Mouse (Mus musculus): ENCODE results near the gene Srpx. TPM values are rescaled to one million over a fixed set of nuclear protein-coding genes. Genes with fewer than 3 reads are reported as not detected.

Srpx gene
- polyA plus RNA-seq, 1 experiment from 2014 or later = 8.9 TPM

DNA sequence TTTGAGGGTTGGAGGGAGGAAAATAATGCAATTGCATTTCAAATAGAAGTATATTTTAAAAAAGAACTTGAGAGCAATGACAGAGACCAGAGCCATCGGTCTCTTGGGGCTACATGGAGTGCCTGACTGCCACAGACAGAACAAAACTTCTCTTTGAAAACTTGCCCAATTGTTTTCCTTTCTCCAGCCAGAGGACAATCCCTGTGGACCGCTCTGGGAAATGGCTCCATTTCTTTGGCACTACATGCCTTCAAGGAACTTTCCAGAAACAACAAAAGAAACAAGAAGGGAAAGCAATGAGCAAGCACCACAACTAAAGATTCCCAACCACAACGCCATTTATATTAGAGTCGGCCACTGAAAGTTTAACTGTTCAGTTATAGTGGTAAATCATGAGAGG, 55.3 kb downstream of the Srpx start:
- H3K9ac ChIP-seq (ENCODE audit: low read length) = no peak overlapping the region
- WGBS = 83% methylated on average over 4 of the region's 4 CpGs

DNA sequence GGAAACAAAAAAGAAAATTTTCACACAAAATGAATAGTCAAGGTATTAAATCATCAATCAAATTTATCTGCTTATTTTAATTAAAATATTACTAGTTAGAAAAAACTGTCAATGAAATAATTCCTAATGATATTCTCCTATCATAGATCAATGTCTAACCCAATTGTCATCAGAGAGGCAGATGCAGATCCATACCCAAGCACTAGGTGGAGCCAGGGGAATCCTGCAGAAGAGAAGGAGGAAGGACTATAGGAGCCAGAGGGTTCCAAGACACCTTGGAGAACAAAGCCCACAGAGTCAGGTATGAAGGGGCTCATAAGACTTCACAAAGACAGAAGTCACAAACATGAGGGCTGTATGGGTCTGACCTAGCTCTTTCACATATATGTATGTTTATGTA, 82.8 kb downstream of the Srpx start:
- Histone ChIP-seq H3K9ac (ENCODE audit: low read length) (no peak overlapping the region), H3K27me3 (ENCODE audit: control insufficient read depth, insufficient read depth, low read length) (no peaks in the 10 kb centered on the region), H3K27ac (replicated peaks in 1 of 2; ENCODE audit: control insufficient read depth in 1 of 2, insufficient read depth in 1 of 2, low read depth in 2 of 2, low read length in 2 of 2) (no peak overlapping the region), H3K9me3 (ENCODE audit: control insufficient read depth, low read length) (no peaks in the 10 kb centered on the region), H3K4me3 (ENCODE audit: control insufficient read depth in 1 of 2, insufficient read depth in 1 of 2, low read depth in 1 of 2, low read length in 2 of 2) (no peak overlapping the region), H3K4me1 (ENCODE audit: control insufficient read depth in 2 of 2, insufficient read depth in 2 of 2, low read length in 2 of 2) (no peaks in the 10 kb centered on the region), H3K4me2 (ENCODE audit: low read length) (no peak overlapping the region), H3K36me3 (ENCODE audit: control insufficient read depth, insufficient read depth, low read length) (no peaks in the 10 kb centered on the region)
- no peak for ATAC-seq (ENCODE audit: insufficient number of reproducible peaks, insufficient read depth, low FRiP score, low read depth)

More for the DNA sequence above, 55.3 kb downstream of the Srpx start:
- Histone ChIP-seq H3K9me3 (ENCODE audit: control insufficient read depth, low read length) (no peaks in the 10 kb centered on the region), H3K36me3 (ENCODE audit: control insufficient read depth, insufficient read depth, low read length) (no peaks in the 10 kb centered on the region), H3K4me2 (ENCODE audit: low read length) (no peak overlapping the region), H3K27me3 (ENCODE audit: control insufficient read depth, insufficient read depth, low read length) (no peaks in the 10 kb centered on the region), H3K4me1 (ENCODE audit: control insufficient read depth in 2 of 2, insufficient read depth in 2 of 2, low read length in 2 of 2) (no peaks in the 10 kb centered on the region), H3K27ac (replicated peaks in 1 of 2; ENCODE audit: control insufficient read depth in 1 of 2, insufficient read depth in 1 of 2, low read depth in 2 of 2, low read length in 2 of 2) (no peak overlapping the region), H3K4me3 (ENCODE audit: control insufficient read depth in 1 of 2, insufficient read depth in 1 of 2, low read depth in 1 of 2, low read length in 2 of 2) (no peak overlapping the region)
- ATAC-seq (ENCODE audit: insufficient number of reproducible peaks, insufficient read depth, low FRiP score, low read depth) = no peak

DNA sequence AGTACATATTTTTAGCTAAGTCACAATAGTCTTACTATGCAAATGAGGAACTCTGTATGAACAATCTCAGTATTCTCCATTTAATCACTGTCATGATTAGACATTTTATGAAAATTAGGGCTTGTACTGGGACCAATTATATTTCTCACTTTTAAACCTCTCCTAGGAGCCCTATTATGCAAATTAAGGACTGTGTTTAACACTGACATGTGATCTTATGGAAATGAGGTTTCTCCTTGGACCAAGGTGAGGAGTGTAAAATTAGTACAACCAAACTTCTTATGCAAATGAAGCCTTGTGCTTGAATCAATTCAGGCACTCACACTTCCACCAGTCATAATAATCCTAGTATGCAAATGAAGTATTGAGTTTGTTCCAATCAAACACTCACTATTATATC, 107.3 kb downstream of the Srpx start:
- Histone ChIP-seq H3K4me3 (ENCODE audit: control insufficient read depth in 1 of 2, insufficient read depth in 1 of 2, low read depth in 1 of 2, low read length in 2 of 2) (no peak overlapping the region), H3K27ac (replicated peaks in 1 of 2; ENCODE audit: control insufficient read depth in 1 of 2, insufficient read depth in 1 of 2, low read depth in 2 of 2, low read length in 2 of 2) (no peak overlapping the region), H3K27me3 (ENCODE audit: control insufficient read depth, insufficient read depth, low read length) (no peaks in the 10 kb centered on the region), H3K4me2 (ENCODE audit: low read length) (no peak overlapping the region), H3K4me1 (ENCODE audit: control insufficient read depth in 2 of 2, insufficient read depth in 2 of 2, low read length in 2 of 2) (no peaks in the 10 kb centered on the region), H3K9me3 (ENCODE audit: control insufficient read depth, low read length) (no peaks in the 10 kb centered on the region), H3K36me3 (ENCODE audit: control insufficient read depth, insufficient read depth, low read length) (no peaks in the 10 kb centered on the region), H3K9ac (ENCODE audit: low read length) (no peak overlapping the region)
- ATAC-seq (ENCODE audit: insufficient number of reproducible peaks, insufficient read depth, low FRiP score, low read depth) = no peak

DNA sequence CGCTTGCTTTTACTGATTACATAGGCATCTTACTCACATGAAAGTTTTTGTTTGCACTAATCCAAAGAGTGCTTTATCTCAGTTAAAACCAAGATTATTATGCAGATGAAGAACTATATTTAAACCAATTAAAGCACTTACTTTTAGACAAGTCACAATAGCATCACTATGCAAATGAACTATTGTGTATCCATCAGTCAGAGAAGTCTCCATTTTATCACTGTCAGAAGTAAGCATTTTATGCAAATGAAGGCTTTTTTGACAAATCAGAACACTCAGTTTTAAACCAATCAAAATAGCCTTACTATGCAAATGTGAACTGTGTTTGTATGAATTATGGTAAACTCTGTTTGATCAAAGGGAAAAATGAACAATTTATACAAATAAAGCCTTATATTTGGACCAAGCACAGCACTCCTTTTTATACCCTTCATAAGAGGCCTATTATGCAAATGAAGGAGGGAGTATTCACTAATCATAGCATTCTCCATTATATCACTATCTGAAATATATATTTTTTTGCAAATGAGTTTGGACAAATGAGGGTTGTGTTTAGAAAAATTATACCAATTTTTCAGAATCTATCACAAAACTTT, 109.7 kb downstream of the Srpx start:
- H3K4me1 ChIP-seq (ENCODE audit: control insufficient read depth in 2 of 2, insufficient read depth in 2 of 2, low read length in 2 of 2) = no peaks in the 10 kb centered on the region
- no peak overlapping the region for H3K9ac ChIP-seq (ENCODE audit: low read length)
- H3K9me3 ChIP-seq (ENCODE audit: control insufficient read depth, low read length) = no peaks in the 10 kb centered on the region
- ATAC-seq (ENCODE audit: insufficient number of reproducible peaks, insufficient read depth, low FRiP score, low read depth) = no peak
- H3K27ac ChIP-seq (replicated peaks in 1 of 2; ENCODE audit: control insufficient read depth in 1 of 2, insufficient read depth in 1 of 2, low read depth in 2 of 2, low read length in 2 of 2) = no peak overlapping the region
- no peaks in the 10 kb centered on the region for H3K36me3 ChIP-seq (ENCODE audit: control insufficient read depth, insufficient read depth, low read length)
- no peaks in the 10 kb centered on the region for H3K27me3 ChIP-seq (ENCODE audit: control insufficient read depth, insufficient read depth, low read length)
- no peak overlapping the region for H3K4me2 ChIP-seq (ENCODE audit: low read length)
- 82% methylated on average over 1 of the region's 1 CpGs for WGBS
- no peak overlapping the region for H3K4me3 ChIP-seq (ENCODE audit: control insufficient read depth in 1 of 2, insufficient read depth in 1 of 2, low read depth in 1 of 2, low read length in 2 of 2)

DNA sequence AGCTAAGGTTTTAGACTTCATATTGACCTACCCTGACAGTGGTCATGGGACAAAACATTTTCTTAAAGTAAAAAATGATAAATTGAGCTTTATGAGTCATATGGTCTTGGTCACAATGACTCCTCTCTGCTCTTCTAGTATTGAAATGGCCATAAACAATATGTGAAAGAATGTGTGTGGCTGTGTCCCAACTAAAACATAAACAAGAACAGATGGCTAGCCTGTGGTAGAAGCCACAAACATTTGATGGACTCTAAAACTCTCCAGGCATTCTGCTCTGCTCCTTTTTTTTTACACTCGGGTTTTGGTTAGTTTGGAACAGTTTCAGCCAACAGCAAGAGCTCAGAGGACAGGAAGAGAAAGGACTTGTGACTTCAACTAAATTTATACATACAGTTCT, 111.6 kb downstream of the Srpx start:
- Histone ChIP-seq H3K4me2 (ENCODE audit: low read length) (no peak overlapping the region), H3K4me3 (ENCODE audit: control insufficient read depth in 1 of 2, insufficient read depth in 1 of 2, low read depth in 1 of 2, low read length in 2 of 2) (no peak overlapping the region), H3K9me3 (ENCODE audit: control insufficient read depth, low read length) (no peaks in the 10 kb centered on the region), H3K27ac (replicated peaks in 1 of 2; ENCODE audit: control insufficient read depth in 1 of 2, insufficient read depth in 1 of 2, low read depth in 2 of 2, low read length in 2 of 2) (no peak overlapping the region), H3K27me3 (ENCODE audit: control insufficient read depth, insufficient read depth, low read length) (no peaks in the 10 kb centered on the region), H3K4me1 (ENCODE audit: control insufficient read depth in 2 of 2, insufficient read depth in 2 of 2, low read length in 2 of 2) (no peaks in the 10 kb centered on the region), H3K36me3 (ENCODE audit: control insufficient read depth, insufficient read depth, low read length) (no peaks in the 10 kb centered on the region), H3K9ac (ENCODE audit: low read length) (no peak overlapping the region)
- ATAC-seq (ENCODE audit: insufficient number of reproducible peaks, insufficient read depth, low FRiP score, low read depth) = no peak
- WGBS = 19% methylated on average over 1 of the region's 1 CpGs

DNA sequence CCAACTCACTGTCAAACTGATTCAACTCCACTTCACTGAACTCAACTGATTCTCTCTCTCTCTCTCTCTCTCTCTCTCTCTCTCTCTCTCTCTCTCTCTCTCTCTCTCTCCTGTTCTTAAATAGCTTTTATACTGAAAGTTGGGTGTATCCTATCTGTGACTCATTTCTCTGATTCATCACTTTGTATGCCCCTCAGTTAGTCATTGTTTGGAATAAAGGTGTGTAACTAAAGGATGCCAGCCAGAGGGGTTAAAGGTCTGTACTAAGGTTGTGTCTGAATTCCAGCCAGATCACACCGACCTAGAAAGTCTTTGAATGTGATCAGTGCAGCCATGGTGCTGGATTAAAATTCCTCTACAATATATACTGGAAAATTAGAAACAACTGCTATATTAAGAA, 116.8 kb downstream of the Srpx start:
- Histone ChIP-seq H3K9me3 (ENCODE audit: control insufficient read depth, low read length) (no peaks in the 10 kb centered on the region), H3K36me3 (ENCODE audit: control insufficient read depth, insufficient read depth, low read length) (no peaks in the 10 kb centered on the region), H3K27ac (replicated peaks in 1 of 2; ENCODE audit: control insufficient read depth in 1 of 2, insufficient read depth in 1 of 2, low read depth in 2 of 2, low read length in 2 of 2) (no peak overlapping the region), H3K4me3 (ENCODE audit: control insufficient read depth in 1 of 2, insufficient read depth in 1 of 2, low read depth in 1 of 2, low read length in 2 of 2) (no peak overlapping the region), H3K4me2 (ENCODE audit: low read length) (no peak overlapping the region), H3K9ac (ENCODE audit: low read length) (no peak overlapping the region), H3K4me1 (ENCODE audit: control insufficient read depth in 2 of 2, insufficient read depth in 2 of 2, low read length in 2 of 2) (no peaks in the 10 kb centered on the region), H3K27me3 (ENCODE audit: control insufficient read depth, insufficient read depth, low read length) (no peaks in the 10 kb centered on the region)
- no peak for ATAC-seq (ENCODE audit: insufficient number of reproducible peaks, insufficient read depth, low FRiP score, low read depth)
- 52% methylated on average over 1 of the region's 1 CpGs for WGBS

Other genes with a start within 250 kb of the Srpx start
- 0.18 and 0.23 TPM in 2 replicates for gene Sytl5, start 232.1 kb downstream of the Srpx start, polyA plus RNA-seq (2014; fragmentation: Nextera tagmentation; extraction: Ambion mirVana)
- 8.1 and 8.5 TPM in 2 replicates for gene Rpgr, start 99.2 kb upstream of the Srpx start, polyA plus RNA-seq (2014; fragmentation: Nextera tagmentation; extraction: Ambion mirVana)
- not detected in 2 replicates for gene Otc, start 134.6 kb upstream of the Srpx start, polyA plus RNA-seq (2014; fragmentation: Nextera tagmentation; extraction: Ambion mirVana)

All from heart, embryonic 14.5 days (tissue).